Mouse (Mus musculus): Measurements from ENCODE around the gene Hsfy2.

The Hsfy2 gene

DNA sequence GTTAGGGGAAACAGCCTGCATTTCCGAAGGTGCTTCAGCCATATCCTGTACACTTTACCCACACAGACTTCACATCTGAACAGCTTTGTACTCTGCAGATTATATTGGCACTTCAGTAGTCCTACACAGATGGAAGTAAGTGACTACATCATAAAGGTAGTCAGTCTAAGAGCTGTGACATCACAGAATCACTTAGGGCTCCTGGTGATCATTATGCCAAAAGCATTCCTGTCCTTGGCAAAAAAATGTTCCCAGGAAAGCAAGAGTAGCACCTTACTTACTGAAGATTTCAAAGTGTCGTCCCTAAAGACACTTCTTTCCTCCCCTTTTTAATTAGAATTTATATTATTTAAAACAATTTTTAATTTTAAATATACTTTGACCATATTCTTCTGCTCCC is at the start of gene Hsfy2:
Hsfy2 (minus strand) TSS at position 101 of the 400 bp plus-strand sequence.
- in situ Hi-C loops (cut with MboI, MseI), result no loop called here

DNA sequence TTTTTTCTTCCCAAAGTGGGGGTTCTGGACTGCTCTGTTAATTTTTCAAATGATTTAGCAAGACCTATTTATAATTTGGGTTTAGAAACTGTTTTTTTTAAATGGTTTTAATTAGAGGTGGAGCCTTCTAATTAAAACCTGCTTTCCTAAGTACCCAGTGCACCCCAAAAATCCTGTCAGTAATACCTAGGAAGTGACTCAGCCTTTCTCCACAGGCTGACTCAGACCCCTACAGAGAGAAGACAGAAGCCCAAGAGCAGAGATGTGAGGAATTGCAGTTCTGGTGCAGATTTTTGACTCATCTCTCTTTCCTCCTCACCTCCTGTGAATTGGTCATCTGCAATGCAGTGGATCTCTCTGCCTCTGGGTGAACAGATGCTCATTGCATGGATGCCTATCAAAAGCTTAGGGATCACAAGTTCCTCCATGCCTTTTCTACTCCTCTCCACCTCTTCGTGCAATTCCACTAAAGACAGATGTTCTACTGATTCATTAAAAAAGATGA is 47.9 kb upstream of the Hsfy2 start:
- in situ Hi-C loops (cut with MboI, MseI), result no loop called here

DNA sequence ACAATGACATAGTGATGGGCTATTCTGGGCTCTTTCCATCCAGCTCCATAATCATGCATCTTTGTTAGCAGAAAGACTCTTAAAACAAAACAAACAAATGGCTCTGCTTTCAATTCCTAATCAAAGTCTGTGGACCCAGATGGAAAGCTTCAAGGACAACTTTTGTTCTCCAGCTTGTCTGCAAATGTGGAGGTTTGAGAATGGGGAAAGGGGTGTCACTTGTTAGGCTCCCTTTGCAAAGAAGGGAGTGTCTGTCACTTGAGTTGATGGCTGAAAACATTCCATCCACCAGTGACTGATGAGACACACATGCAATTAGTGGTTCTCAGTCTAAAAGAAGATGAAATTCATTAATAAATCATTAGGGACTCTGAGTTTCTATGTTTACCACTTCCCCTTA is 47.3 kb upstream of the Hsfy2 start:
- in situ Hi-C loops (cut with MboI, MseI), result no loop called here

DNA sequence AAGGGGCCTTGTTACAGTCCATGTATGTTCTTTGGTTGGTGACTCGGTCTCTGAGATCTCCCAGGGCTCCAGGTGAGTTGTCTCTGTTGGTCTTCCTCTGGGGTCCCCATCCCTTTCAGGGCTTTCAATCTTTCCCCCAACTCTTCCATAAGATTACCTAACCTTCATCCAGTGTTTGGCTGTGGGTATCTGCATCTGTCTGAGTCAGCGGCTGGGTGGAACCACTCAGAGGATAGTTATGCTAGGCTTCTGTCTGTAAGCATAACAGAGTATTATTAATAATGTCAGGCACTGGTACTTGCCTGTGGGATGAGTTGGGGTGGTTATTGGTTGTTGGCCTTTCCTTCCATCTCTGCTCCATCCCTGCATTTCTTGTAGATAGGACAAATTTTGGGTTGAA is 44.0 kb upstream of the Hsfy2 start:
- in situ Hi-C loops (cut with MboI, MseI), result no loop called here

DNA sequence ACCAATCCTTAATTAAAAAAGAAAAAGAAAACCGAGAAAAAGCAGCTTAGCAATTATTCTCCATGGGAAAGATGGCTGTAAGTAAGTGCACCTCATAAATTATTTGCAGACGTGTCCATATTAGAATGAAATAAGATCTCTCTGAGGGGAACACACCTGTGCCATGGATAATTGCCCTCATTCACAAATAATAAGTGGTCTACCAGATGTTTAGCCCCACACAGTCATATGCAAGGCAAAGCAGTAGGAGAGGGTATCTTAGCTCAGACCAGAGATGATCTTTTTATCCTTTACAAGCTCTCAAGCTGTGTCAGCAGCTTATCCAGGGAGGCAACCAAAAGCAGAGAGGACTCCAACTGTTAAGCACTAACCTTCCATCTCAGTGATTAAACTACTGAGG is 38.0 kb upstream of the Hsfy2 start:
- in situ Hi-C loops (cut with MboI, MseI), result no loop called here

DNA sequence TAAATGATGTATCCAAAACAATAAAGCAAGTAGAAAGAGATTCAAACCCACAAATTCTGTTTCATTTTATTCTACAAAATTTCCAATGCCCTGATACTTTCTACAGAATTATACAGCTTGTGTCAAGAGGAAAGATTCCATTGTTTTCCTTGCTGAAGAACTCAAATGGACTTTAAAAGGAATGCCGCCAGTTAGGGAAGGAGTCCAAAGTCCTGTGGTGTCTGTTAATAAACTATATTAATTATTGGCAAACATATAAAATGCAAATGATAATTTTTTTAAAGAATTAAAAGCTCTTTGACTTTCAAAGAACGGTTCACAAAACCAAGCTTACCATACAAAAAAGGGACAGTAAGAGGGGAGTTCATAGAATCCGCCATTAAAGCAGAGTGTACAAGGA is 37.4 kb upstream of the Hsfy2 start:
- in situ Hi-C loops (cut with MboI, MseI), result no loop called here

DNA sequence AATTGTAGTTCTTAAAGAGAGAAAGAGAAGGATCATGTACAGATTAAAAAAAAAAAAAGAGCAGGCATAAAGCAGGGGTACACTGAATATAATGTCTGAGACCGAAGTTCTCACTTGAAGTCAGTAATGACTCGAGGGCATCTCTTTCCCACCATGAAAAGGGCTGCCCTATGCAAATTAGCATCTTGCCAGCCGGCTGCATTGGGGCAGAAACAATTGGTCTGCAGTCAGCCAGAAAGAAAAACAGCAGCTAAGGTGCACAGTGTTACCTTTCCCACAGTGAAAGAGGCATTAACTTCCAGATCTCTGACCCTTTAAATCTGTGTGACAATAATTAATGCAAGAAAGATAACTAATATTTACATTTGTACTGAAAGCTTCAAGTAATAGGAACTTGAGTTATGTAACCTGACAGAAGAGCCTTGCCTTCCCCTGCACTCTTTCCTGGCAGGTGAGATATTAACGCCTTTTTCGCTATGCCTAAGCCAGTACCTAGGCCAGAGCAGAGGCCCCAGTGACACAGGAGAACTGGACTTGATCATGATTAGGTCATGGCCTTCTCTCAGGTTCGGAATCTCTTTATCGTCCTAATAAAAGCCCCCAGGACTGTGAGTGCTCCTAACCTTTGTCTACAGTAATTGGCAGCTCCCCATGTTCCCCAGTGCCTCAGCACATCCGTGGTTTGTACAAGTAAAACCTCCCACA is 34.2 kb upstream of the Hsfy2 start:
- in situ Hi-C loops (cut with MboI, MseI), result no loop called here

DNA sequence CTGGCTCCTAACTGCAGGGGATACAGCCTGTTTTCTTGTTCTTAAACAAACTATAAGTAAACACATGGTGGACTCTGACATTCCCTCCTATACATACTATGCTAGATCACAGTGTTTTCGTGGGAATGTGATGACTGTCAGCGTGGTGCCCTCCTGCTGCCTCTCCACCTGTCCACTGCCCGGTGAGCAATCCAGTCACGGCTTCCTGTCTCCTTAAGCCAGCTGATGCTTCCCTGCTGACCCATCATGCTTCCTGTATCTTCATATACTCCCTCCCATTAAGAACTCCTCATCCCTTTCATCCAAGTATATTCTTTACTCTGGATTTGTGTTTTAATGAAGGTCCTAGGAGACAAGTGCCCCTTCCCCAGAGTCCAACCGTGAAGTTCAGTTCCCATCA is 33.3 kb upstream of the Hsfy2 start:
- in situ Hi-C loops (cut with MboI, MseI), result no loop called here

DNA sequence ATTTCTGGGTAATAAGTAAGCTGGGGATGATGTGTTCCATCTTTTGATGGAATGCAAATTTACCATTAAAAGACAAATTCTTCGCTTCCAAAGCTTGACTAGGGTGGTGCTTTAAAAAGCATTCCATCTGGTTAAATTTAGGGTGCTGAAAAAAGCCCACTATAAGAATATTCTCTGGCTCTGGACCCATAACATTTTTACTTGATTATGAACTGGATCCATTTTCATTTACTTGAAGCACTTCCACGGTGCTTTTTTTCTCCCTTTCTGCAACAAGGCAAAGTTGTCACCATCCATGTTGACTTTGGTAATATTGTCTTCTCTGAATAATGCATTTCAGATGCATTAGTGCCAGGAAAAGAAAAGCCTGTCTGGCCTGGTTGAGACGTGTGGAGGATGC is 27.4 kb upstream of the Hsfy2 start:
- in situ Hi-C loops (cut with MboI, MseI), result no loop called here

DNA sequence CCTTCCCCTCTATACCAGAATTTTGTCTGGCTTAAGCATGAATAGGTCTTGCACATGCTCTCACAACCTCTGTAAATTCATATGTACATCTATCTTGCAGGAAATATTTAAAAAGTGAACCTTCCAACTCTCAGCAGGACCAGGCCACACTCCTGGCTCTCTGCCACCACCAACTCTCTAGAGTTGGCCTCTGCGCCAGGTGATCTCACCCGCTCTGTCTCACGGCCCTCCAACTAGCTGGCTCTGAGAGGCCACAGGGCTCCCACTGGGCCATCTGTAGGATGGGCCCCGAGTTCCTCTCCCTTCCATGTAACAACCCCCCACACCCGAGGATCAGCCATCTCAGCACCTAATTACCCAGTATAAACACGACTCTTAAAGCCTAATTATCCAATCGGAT is 10.4 kb downstream of the Hsfy2 start:
- in situ Hi-C loops (cut with MboI, MseI), result no loop called here

DNA sequence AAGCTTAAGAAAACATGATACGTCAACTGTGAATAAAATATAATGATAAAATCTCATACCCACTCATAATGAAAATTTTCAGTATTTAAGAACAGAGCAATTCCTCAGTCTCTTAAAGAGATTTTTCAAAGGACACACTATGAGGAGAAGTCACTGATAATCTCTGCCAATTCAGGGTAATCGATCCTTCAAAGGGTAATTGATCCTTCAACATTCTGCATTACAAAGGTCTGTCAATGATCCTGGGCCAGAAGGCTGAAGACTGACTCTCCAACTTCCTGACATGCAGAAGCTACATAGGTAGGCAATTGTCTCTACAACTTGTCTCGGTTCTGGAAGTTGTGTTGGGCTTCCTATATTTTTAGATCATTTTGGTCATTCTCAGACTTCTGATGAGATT is 12.9 kb downstream of the Hsfy2 start:
- in situ Hi-C loops (cut with MboI, MseI), result no loop called here

DNA sequence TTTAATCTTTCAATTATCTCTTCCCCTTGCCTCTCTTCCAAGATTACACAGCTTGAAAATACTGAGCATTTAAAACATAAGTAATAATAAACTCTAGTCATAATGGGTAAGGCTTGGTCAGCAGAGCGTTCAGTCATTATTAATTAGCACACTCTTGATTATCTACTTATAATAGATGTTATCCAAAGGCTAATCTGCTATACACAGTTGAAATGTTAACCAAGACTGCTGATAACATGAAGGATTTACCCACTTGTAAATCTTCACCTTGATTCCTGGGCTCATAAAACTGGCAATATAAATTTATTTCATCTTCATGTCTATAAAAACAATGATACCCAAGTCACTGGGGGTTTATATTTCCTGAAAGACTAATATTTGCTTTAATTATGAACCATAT is 24.9 kb downstream of the Hsfy2 start:
- in situ Hi-C loops (cut with MboI, MseI), result no loop called here
